In genomic region chr13:43479767-43480571, GRCm38 (mm10) we compare ENCODE assay signal across 8 mouse cellular contexts. TPM values are rescaled to one million over a fixed set of nuclear protein-coding genes. Genes with fewer than 3 reads are reported as not detected.
DNase-seq lines count a peak whose midpoint lies in the region; ATAC-seq and TF ChIP-seq lines count a peak whose summit lies in the region.

No protein-coding gene starts in this region.

- no peaks in the 10 kb centered on the region for H3K9me3 ChIP-seq in embryonic facial prominence, embryonic 10.5 days
- H3K9me3 ChIP-seq in heart, embryonic 11.5 days (replicated peaks; ENCODE audit: control insufficient read depth, low read length): no peaks in the 10 kb centered on the region
- H3K9me3 ChIP-seq in kidney, postnatal 0 days (replicated peaks; ENCODE audit: low read length): no peaks in the 10 kb centered on the region

- no peak for TF ChIP-seq CTCF in C2C12 (IDR thresholded peaks at IDR 0.05; ENCODE audit: control insufficient read depth, insufficient read depth, insufficient read length)
- no peak for TF ChIP-seq CTCF in kidney, postnatal 0 days (IDR thresholded peaks at IDR 0.05; ENCODE audit: low read depth)
- no peak for TF ChIP-seq CTCF in small intestine, adult 2 months (IDR thresholded peaks at IDR 0.05; ENCODE audit: extremely low read depth, insufficient read length, insufficient replicate concordance, low read depth, low read length)

- H3K9ac ChIP-seq in heart, embryonic 11.5 days (ENCODE audit: low read depth, low read length): peak overlapping the region; percentile 99
- H3K9ac ChIP-seq in kidney, postnatal 0 days (ENCODE audit: low read depth, low read length): peak overlapping the region; percentile 99

- peak overlapping the region; percentile 78 for H3K4me2 ChIP-seq in heart, embryonic 11.5 days
- peak overlapping the region; percentile 74 for H3K4me2 ChIP-seq in kidney, postnatal 0 days (ENCODE audit: low read length)

- H3K4me3 ChIP-seq in C2C12 (ENCODE audit: insufficient read depth, poor library complexity, severe bottlenecking): peak overlapping the region; percentile 65
- peak overlapping the region; percentile 95 for H3K4me3 ChIP-seq in embryonic facial prominence, embryonic 10.5 days
- peak overlapping the region; percentile 98 for H3K4me3 ChIP-seq in heart, embryonic 11.5 days (ENCODE audit: low read depth, low read length)
- peak overlapping the region; percentile 97 for H3K4me3 ChIP-seq in kidney, postnatal 0 days (replicated peaks; ENCODE audit: low read depth, low read length)
- peak overlapping the region; percentile 81 for H3K4me3 ChIP-seq in small intestine, adult 2 months (ENCODE audit: low read depth, low read length)

- TF ChIP-seq POLR2A in small intestine, adult 2 months (IDR thresholded peaks at IDR 0.05; ENCODE audit: low read depth, low read length): no peak

- peaks cover 58% of the 10 kb centered on the region for H3K79me2 ChIP-seq in C2C12 (ENCODE audit: control insufficient read depth, insufficient read depth)

- DNase-seq in adrenal gland, adult 18-20 months (ENCODE audit: low spot score in 2 of 2): peak; percentile 46 to 47
- DNase-seq in embryonic facial prominence, embryonic 10.5 days (ENCODE audit: low spot score): peak; percentile 72
- DNase-seq in kidney, postnatal 0 days (ENCODE audit: low spot score): peak; percentile 67
- DNase-seq in lung, postnatal 36 days: peak; percentile 32
- no peak for DNase-seq in layer of hippocampus, adult 9-10 months (ENCODE audit: low spot score)

- H3ac ChIP-seq in C2C12 (ENCODE audit: control insufficient read depth, insufficient read length, low read depth): peak overlapping the region; percentile 72

- H3K36me3 ChIP-seq in C2C12 (ENCODE audit: control insufficient read depth, insufficient read depth): no peaks in the 10 kb centered on the region
- 0 out of 2 replicates have a peak, but pooled peaks cover 3% of the 10 kb centered on the region for H3K36me3 ChIP-seq in embryonic facial prominence, embryonic 10.5 days (replicated peaks)
- no peaks in the 10 kb centered on the region for H3K36me3 ChIP-seq in heart, embryonic 11.5 days (ENCODE audit: control insufficient read depth, insufficient read depth, low read length)
- no peaks in the 10 kb centered on the region for H3K36me3 ChIP-seq in kidney, postnatal 0 days (ENCODE audit: insufficient read depth, low read length)
- H3K36me3 ChIP-seq in small intestine, adult 2 months (ENCODE audit: control insufficient read depth, insufficient read depth, low read length): no peaks in the 10 kb centered on the region

- under 1% methylated on average over 36 of the region's 36 CpGs for WGBS in embryonic facial prominence, embryonic 10.5 days
- WGBS in heart, embryonic 11.5 days (ENCODE audit: insufficient replicate concordance): under 1% methylated on average over 36 of the region's 36 CpGs
- under 1% methylated on average over 35 of the region's 36 CpGs for WGBS in kidney, postnatal 0 days
- WGBS in small intestine, adult 2 months: under 1% methylated on average over 36 of the region's 36 CpGs

- no peaks in the 10 kb centered on the region for H3K27me3 ChIP-seq in C2C12 (ENCODE audit: control insufficient read depth, insufficient read depth, insufficient read length)
- no peaks in the 10 kb centered on the region for H3K27me3 ChIP-seq in embryonic facial prominence, embryonic 10.5 days (replicated peaks; ENCODE audit: low read depth, poor library complexity, severe bottlenecking)
- no peaks in the 10 kb centered on the region for H3K27me3 ChIP-seq in heart, embryonic 11.5 days (ENCODE audit: control insufficient read depth, insufficient read depth, low read length)
- no peaks in the 10 kb centered on the region for H3K27me3 ChIP-seq in kidney, postnatal 0 days (ENCODE audit: insufficient read depth, low read length)
- no peaks in the 10 kb centered on the region for H3K27me3 ChIP-seq in small intestine, adult 2 months (ENCODE audit: control insufficient read depth, insufficient read depth, low read length)

- peaks cover 53% of the 10 kb centered on the region for H3K79me3 ChIP-seq in C2C12 (ENCODE audit: low read depth)

- peaks cover 32% of the 10 kb centered on the region for H3K4me1 ChIP-seq in embryonic facial prominence, embryonic 10.5 days
- peaks cover 13% of the 10 kb centered on the region for H3K4me1 ChIP-seq in heart, embryonic 11.5 days (ENCODE audit: control insufficient read depth, insufficient read depth, low read length)
- H3K4me1 ChIP-seq in kidney, postnatal 0 days (replicated peaks; ENCODE audit: insufficient read depth, low read length): peaks cover 13% of the 10 kb centered on the region
- peaks cover 9% of the 10 kb centered on the region; the same call in 1 of the 2 replicates for H3K4me1 ChIP-seq in small intestine, adult 2 months (ENCODE audit: control insufficient read depth, insufficient read depth, insufficient read length, low read length)

- no peak for ATAC-seq in heart, embryonic 11.5 days (replicated peaks; ENCODE audit: insufficient number of reproducible peaks, low FRiP score, low TSS enrichment)
- peak; percentile 14; the same call in 1 of the 2 replicates for ATAC-seq in kidney, postnatal 0 days (replicated peaks; ENCODE audit: low FRiP score, low read depth)

- peak overlapping the region; percentile 98 for H3K27ac ChIP-seq in embryonic facial prominence, embryonic 10.5 days (replicated peaks)
- H3K27ac ChIP-seq in heart, embryonic 11.5 days (ENCODE audit: low read depth, low read length): peak overlapping the region; percentile 100
- peak overlapping the region; percentile 100 for H3K27ac ChIP-seq in kidney, postnatal 0 days
- peak overlapping the region; percentile 70 for H3K27ac ChIP-seq in small intestine, adult 2 months (ENCODE audit: insufficient read depth, low read depth, low read length)

TF ChIP-seq in C2C12, 6 proteins besides CTCF, POLR2A, EP300 and RAD21:
- TF ChIP-seq MYOD1 (IDR thresholded peaks at IDR 0.05; ENCODE audit: control insufficient read depth, insufficient read length, low read depth) (no peak), MYOG (IDR thresholded peaks at IDR 0.05; ENCODE audit: control insufficient read depth, extremely low read depth, insufficient read length) (no peak), MAX (IDR thresholded peaks at IDR 0.05) (no peak), FOSL1 (IDR thresholded peaks at IDR 0.05; ENCODE audit: insufficient read depth, low read length, poor library complexity, severe bottlenecking) (no peak), CEBPB (IDR thresholded peaks at IDR 0.05; ENCODE audit: low read depth) (no peak), USF1 (IDR thresholded peaks at IDR 0.05; ENCODE audit: low read depth) (no peak)
TF ChIP-seq in C2C12: peak in this region for 0.

RNA-seq across cellular contexts. Expression of gene Ranbp9, which starts 1.1 kb away (rescaled TPM):
- polyA plus RNA-seq in C2C12 (2012; fragmentation: generic; extraction: Trizol): 17.6 TPM
- 10 to 100 TPM; 57.4 to 73.0 TPM for total RNA-seq in adrenal gland, adult 18-20 months (2021)
- polyA plus RNA-seq in embryonic facial prominence, embryonic 10.5 days (2016; fragmentation: Nextera tagmentation; extraction: Ambion mirVana): 7.8 and 8.0 TPM in 2 replicates
- 8.8 and 12.2 TPM in 2 replicates for polyA plus RNA-seq in heart, embryonic 11.5 days (2014; fragmentation: Nextera tagmentation; extraction: Ambion mirVana)
- polyA plus RNA-seq in kidney, postnatal 0 days (2015; fragmentation: Nextera tagmentation; extraction: Ambion mirVana): 10.6 and 10.7 TPM in 2 replicates
- polyA plus RNA-seq in small intestine, adult 2 months (2012; rRNA removed): 8.7 and 13.7 TPM in 2 replicates
